Mouse (Mus musculus): ENCODE results near the gene Atox1. TPM values are rescaled to one million over a fixed set of nuclear protein-coding genes. Genes with fewer than 3 reads are reported as not detected.

The Atox1 gene
- 120 TPM for polyA plus RNA-seq (2014; fragmentation: Illumina TruSeq; extraction: RNeasy Lipid Tissue Mini Kit (QIAGEN cat#74804); ENCODE audit: low read depth, low replicate concordance)

GRCm38 (mm10) chr11:55461019-55461645 is at the start of gene Atox1:
Atox1 (minus strand) TSS chr11:55461239.

GRCm38 (mm10) chr11:55469048-55469843 is 8.2 kb upstream of the Atox1 start, which contains the start of gene G3bp1:
G3bp1 (plus strand) TSS chr11:55469685.

GRCm38 (mm10) chr11:55422978-55423377 is 38.1 kb downstream of the Atox1 start, which contains the start of gene Sparc:
Sparc (minus strand) TSS chr11:55423183.

Other genes starting within 250 kb of the Atox1 start
- gene Fat2, start 124.7 kb downstream of the Atox1 start, polyA plus RNA-seq (2014; fragmentation: Illumina TruSeq; extraction: RNeasy Lipid Tissue Mini Kit (QIAGEN cat#74804); ENCODE audit: low read depth, low replicate concordance), result 0.05 TPM
- gene Sparc, start 38.1 kb downstream of the Atox1 start, polyA plus RNA-seq (2014; fragmentation: Illumina TruSeq; extraction: RNeasy Lipid Tissue Mini Kit (QIAGEN cat#74804); ENCODE audit: low read depth, low replicate concordance), result 265 TPM
- 38.6 TPM for gene G3bp1, start 8.4 kb upstream of the Atox1 start, polyA plus RNA-seq (2014; fragmentation: Illumina TruSeq; extraction: RNeasy Lipid Tissue Mini Kit (QIAGEN cat#74804); ENCODE audit: low read depth, low replicate concordance)
- gene Glra1, start 147.0 kb upstream of the Atox1 start, polyA plus RNA-seq (2014; fragmentation: Illumina TruSeq; extraction: RNeasy Lipid Tissue Mini Kit (QIAGEN cat#74804); ENCODE audit: low read depth, low replicate concordance), result not detected

Data from heart, adult 10 weeks (tissue).